Mouse (Mus musculus): Measurements from ENCODE around the gene Col5a3. TPM values are rescaled to one million over a fixed set of nuclear protein-coding genes. Genes with fewer than 3 reads are reported as not detected.
A peak's percentile ranks its signal among the peaks of the same experiment; 100 is the strongest.

The Col5a3 gene
- polyA plus RNA-seq, 1 experiment from 2014 or later, result 0.18 TPM

DNA sequence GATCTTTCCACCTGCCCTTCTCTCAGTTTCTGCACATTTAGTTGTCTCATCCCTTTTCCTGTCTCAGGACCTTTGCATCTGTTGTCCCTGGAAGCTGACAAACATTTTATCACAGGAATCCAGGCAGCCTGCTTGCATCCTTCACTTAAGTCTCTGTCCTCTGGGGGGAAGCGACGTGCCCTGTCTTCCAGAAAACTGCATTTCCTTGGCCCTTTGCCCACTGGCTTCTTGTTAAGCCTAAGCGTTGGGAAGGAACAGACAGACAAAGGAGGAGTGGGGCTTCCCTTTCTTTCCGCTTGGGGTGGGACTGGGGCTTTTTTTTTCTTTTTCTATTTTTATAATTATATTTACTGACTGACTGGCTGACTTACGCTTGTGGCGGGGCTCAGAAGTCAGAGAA, 85.4 kb downstream of the Col5a3 start:
- no peaks in the 10 kb centered on the region for H3K36me3 ChIP-seq (ENCODE audit: control insufficient read depth, insufficient read depth, low read length)
- DNase-seq (ENCODE audit: low spot score), result no peak

DNA sequence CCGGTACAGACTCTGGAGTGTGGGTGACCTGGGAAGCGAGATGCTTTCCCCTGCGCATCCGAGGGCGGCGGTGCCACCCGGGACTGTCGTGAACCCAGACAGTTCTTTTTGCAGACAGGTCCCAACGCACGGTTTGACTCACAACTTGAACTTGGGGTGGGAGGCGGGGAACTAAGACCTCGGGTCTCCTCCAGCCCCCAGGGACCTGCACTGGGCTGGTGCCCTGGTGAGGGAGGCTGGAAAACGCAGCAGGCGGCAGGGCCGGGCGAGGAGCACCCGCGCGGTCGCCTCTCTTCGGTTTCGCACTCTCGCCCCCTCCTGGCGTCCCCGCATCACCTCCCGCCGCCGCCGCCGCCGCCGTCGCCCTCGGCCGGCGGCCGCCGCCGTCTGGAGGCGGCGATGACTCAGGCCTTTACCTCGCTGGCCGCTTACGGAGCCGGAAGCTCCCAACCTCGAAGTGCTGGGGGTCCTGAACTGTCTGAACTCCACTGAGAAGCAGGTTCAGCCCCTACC, 87.2 kb downstream of the Col5a3 start:
- no peaks in the 10 kb centered on the region for H3K9me3 ChIP-seq (replicated peaks; ENCODE audit: control insufficient read depth, low read length)
- ATAC-seq (peak; percentile 67), DNase-seq (ENCODE audit: low spot score) (peak; percentile 63)
- H3K4me1 ChIP-seq (ENCODE audit: control insufficient read depth, insufficient read depth, low read length), result peaks cover 11% of the 10 kb centered on the region
- peak overlapping the region; percentile 99 for H3K4me2 ChIP-seq (ENCODE audit: low read length)
- peaks cover 18% of the 10 kb centered on the region for H3K27me3 ChIP-seq (replicated peaks; ENCODE audit: control insufficient read depth, insufficient read depth, low read length)
- WGBS, result under 1% methylated on average over 46 of the region's 46 CpGs
- H3K4me3 ChIP-seq (ENCODE audit: low read depth, low read length), result peak overlapping the region; percentile 51
- H3K36me3 ChIP-seq (ENCODE audit: control insufficient read depth, insufficient read depth, low read length), result no peaks in the 10 kb centered on the region
- no peak overlapping the region for H3K27ac ChIP-seq (ENCODE audit: low read depth, low read length)
- peak overlapping the region; percentile 73 for H3K9ac ChIP-seq (ENCODE audit: low read length)

More for the DNA sequence above, 85.4 kb downstream of the Col5a3 start:
- WGBS, result 39% methylated on average over 6 of the region's 6 CpGs
- H3K27me3 ChIP-seq (replicated peaks; ENCODE audit: control insufficient read depth, insufficient read depth, low read length), result peaks cover 18% of the 10 kb centered on the region
- no peaks in the 10 kb centered on the region for H3K9me3 ChIP-seq (replicated peaks; ENCODE audit: control insufficient read depth, low read length)
- no peak overlapping the region for H3K4me2 ChIP-seq (ENCODE audit: low read length)
- H3K9ac ChIP-seq (ENCODE audit: low read length), result no peak overlapping the region
- H3K4me1 ChIP-seq (ENCODE audit: control insufficient read depth, insufficient read depth, low read length), result peaks cover 11% of the 10 kb centered on the region
- no peak for ATAC-seq
- H3K4me3 ChIP-seq (ENCODE audit: low read depth, low read length), result no peak overlapping the region
- no peak overlapping the region for H3K27ac ChIP-seq (ENCODE audit: low read depth, low read length)

DNA sequence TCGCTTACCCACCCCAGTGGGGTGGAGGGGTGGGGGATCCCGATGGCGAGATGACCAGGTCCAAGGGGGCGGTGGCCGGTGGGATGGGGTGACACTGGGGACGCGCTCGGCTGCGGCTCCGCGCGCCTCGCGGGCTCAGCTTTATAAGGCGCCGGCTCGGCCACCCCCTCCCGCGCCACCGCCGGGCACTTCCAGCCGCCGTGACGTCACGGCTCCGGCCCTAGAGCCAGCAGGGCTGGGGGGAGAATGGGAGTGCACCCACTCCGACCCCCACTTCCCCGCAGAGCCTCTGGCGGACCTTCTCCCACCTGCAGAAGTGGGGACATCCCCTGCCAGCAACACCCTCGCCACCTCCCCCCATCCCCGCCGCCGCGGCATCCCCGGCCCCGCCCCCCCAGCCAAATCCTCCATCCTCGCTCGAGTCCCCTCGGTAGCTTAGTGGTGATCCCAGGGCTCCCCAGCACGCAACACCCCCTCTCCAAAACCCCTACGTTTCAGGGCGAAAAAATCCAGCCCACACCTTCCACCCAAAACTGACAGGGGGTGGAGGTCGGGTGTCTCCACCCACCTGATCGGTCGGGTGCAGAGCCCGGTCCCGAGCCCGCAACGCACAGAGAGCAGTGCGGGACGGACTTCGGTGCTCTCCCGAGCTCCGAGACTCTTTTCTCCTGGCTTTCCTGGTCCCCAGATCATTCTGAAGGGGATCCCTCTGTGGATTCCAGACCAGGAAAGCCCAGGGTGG, 87.8 kb downstream of the Col5a3 start:
- Histone ChIP-seq H3K4me1 (ENCODE audit: control insufficient read depth, insufficient read depth, low read length) (peaks cover 11% of the 10 kb centered on the region), H3K9me3 (replicated peaks; ENCODE audit: control insufficient read depth, low read length) (no peaks in the 10 kb centered on the region), H3K4me2 (ENCODE audit: low read length) (peak overlapping the region; percentile 99), H3K27me3 (replicated peaks; ENCODE audit: control insufficient read depth, insufficient read depth, low read length) (peaks cover 18% of the 10 kb centered on the region), H3K4me3 (ENCODE audit: low read depth, low read length) (peak overlapping the region; percentile 51), H3K36me3 (ENCODE audit: control insufficient read depth, insufficient read depth, low read length) (no peaks in the 10 kb centered on the region), H3K27ac (ENCODE audit: low read depth, low read length) (no peak overlapping the region), H3K9ac (ENCODE audit: low read length) (peak overlapping the region; percentile 73)
- under 1% methylated on average over 47 of the region's 54 CpGs for WGBS
- ATAC-seq (peak; percentile 43), DNase-seq (ENCODE audit: low spot score) (peak; percentile 60)

DNA sequence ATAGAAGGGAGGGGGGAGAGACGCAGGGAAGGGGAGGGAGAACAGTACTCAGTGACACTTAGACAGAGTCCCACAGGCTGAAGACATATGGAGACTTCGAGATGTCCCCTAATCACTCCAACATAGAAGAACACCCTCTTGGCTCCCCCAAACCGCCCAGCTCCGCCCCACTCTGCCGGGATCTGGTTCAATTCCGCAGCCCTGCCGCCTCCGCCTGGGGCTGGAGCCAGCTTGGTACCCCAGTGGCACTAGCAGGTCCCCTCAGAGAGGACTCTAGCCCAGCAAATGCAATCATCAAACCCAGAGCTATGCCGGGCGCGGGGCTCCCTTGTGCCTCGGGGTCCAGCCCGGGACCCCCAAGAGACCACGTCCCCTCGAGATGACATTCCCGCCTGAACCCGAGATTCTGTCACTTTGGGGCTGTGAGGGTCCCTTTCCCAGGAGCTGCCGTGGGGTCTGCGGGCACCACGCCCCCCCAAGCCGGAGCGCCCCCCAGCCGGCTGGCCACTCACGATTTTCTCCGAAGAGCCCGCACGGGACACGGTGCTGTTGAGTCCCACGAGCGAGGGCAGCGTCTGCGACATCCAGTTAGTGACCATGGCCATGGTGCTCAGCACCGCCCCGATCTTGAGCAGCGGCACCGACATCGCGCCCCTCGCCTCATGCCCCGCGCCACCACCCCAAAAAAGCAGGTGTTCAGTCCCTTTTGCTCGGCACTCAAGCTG, 88.6 kb downstream of the Col5a3 start:
- H3K4me1 ChIP-seq (ENCODE audit: control insufficient read depth, insufficient read depth, low read length), result peaks cover 11% of the 10 kb centered on the region
- H3K9ac ChIP-seq (ENCODE audit: low read length), result peak overlapping the region; percentile 73
- 1% methylated on average over 41 of the region's 42 CpGs for WGBS
- H3K9me3 ChIP-seq (replicated peaks; ENCODE audit: control insufficient read depth, low read length), result no peaks in the 10 kb centered on the region
- no peak overlapping the region for H3K27ac ChIP-seq (ENCODE audit: low read depth, low read length)
- H3K4me2 ChIP-seq (ENCODE audit: low read length), result peak overlapping the region; percentile 99
- H3K36me3 ChIP-seq (ENCODE audit: control insufficient read depth, insufficient read depth, low read length), result no peaks in the 10 kb centered on the region
- ATAC-seq (peak; percentile 21; the same call in 1 of the 2 replicates), DNase-seq (ENCODE audit: low spot score) (no peak)
- H3K27me3 ChIP-seq (replicated peaks; ENCODE audit: control insufficient read depth, insufficient read depth, low read length), result peaks cover 18% of the 10 kb centered on the region
- peak overlapping the region; percentile 51 for H3K4me3 ChIP-seq (ENCODE audit: low read depth, low read length)

DNA sequence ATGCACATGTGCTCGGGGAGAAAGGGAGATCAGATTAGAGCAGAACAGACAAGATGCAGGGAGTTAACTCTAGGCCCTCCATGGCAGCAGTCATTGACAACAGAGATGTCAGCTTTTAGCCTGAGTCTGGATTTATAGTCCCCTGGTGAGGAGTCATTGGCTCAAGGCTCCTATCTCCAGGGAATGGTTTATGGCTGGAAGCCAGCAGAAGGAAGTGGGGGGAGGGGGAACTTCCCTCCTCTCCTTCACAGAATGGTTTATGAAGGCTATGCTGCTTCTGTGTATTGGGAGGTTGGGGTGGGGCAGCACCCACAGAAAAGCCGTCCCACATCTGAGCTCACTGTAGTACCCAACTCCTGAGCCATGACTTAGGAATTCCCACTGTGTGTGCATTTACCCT, 93.3 kb downstream of the Col5a3 start:
- Histone ChIP-seq H3K27ac (ENCODE audit: low read depth, low read length) (no peak overlapping the region), H3K9me3 (replicated peaks; ENCODE audit: control insufficient read depth, low read length) (no peaks in the 10 kb centered on the region), H3K27me3 (replicated peaks; ENCODE audit: control insufficient read depth, insufficient read depth, low read length) (peaks cover 4% of the 10 kb centered on the region), H3K4me2 (ENCODE audit: low read length) (no peak overlapping the region), H3K36me3 (ENCODE audit: control insufficient read depth, insufficient read depth, low read length) (no peaks in the 10 kb centered on the region), H3K4me3 (ENCODE audit: low read depth, low read length) (no peak overlapping the region), H3K9ac (ENCODE audit: low read length) (no peak overlapping the region), H3K4me1 (ENCODE audit: control insufficient read depth, insufficient read depth, low read length) (peaks cover 7% of the 10 kb centered on the region)
- ATAC-seq, result no peak
- no peak for DNase-seq (ENCODE audit: low spot score)
- 93% methylated on average over 2 of the region's 2 CpGs for WGBS

Other genes with a start within 250 kb of the Col5a3 start
- 34.4 and 45.5 TPM in 2 replicates for gene Zfp846, start 233.8 kb downstream of the Col5a3 start, polyA plus RNA-seq (2014; fragmentation: Nextera tagmentation; extraction: Ambion mirVana)
- 468 and 550 TPM in 2 replicates for gene Ubl5, start 172.2 kb downstream of the Col5a3 start, polyA plus RNA-seq (2014; fragmentation: Nextera tagmentation; extraction: Ambion mirVana)
- gene Fbxl12, start 170.3 kb downstream of the Col5a3 start, polyA plus RNA-seq (2014; fragmentation: Nextera tagmentation; extraction: Ambion mirVana), result 10.3 and 12.5 TPM in 2 replicates
- gene Pin1, start 163.0 kb downstream of the Col5a3 start, polyA plus RNA-seq (2014; fragmentation: Nextera tagmentation; extraction: Ambion mirVana), result 69.2 and 73.3 TPM in 2 replicates
- gene Olfm2, start 68.7 kb downstream of the Col5a3 start, polyA plus RNA-seq (2014; fragmentation: Nextera tagmentation; extraction: Ambion mirVana), result 88.7 and 113 TPM in 2 replicates
- not detected in 2 replicates for gene Rdh8, start 3.4 kb upstream of the Col5a3 start, polyA plus RNA-seq (2014; fragmentation: Nextera tagmentation; extraction: Ambion mirVana)
- gene A230050P20Rik, start 53.6 kb upstream of the Col5a3 start, polyA plus RNA-seq (2014; fragmentation: Nextera tagmentation; extraction: Ambion mirVana), result 0.62 and 1.2 TPM in 2 replicates
- gene Angptl6, start 64.7 kb upstream of the Col5a3 start, polyA plus RNA-seq (2014; fragmentation: Nextera tagmentation; extraction: Ambion mirVana), result 15.5 TPM in 2 replicates
- gene Ppan, start 73.1 kb upstream of the Col5a3 start, polyA plus RNA-seq (2014; fragmentation: Nextera tagmentation; extraction: Ambion mirVana), result 44.1 and 49.6 TPM in 2 replicates
- gene Eif3g, start 83.6 kb upstream of the Col5a3 start, polyA plus RNA-seq (2014; fragmentation: Nextera tagmentation; extraction: Ambion mirVana), result 264 and 269 TPM in 2 replicates
- gene Dnmt1, start 144.8 kb upstream of the Col5a3 start, polyA plus RNA-seq (2014; fragmentation: Nextera tagmentation; extraction: Ambion mirVana), result 51.1 and 52.1 TPM in 2 replicates
- gene S1pr2, start 161.7 kb upstream of the Col5a3 start, polyA plus RNA-seq (2014; fragmentation: Nextera tagmentation; extraction: Ambion mirVana), result 5.9 and 7.8 TPM in 2 replicates
- 118 and 129 TPM in 2 replicates for gene Mrpl4, start 187.7 kb upstream of the Col5a3 start, polyA plus RNA-seq (2014; fragmentation: Nextera tagmentation; extraction: Ambion mirVana)
- 2.6 and 3.5 TPM in 2 replicates for gene Icam1, start 200.9 kb upstream of the Col5a3 start, polyA plus RNA-seq (2014; fragmentation: Nextera tagmentation; extraction: Ambion mirVana)
- not detected in 2 replicates for gene Icam4, start 214.3 kb upstream of the Col5a3 start, polyA plus RNA-seq (2014; fragmentation: Nextera tagmentation; extraction: Ambion mirVana)
- gene Icam5, start 217.0 kb upstream of the Col5a3 start, polyA plus RNA-seq (2014; fragmentation: Nextera tagmentation; extraction: Ambion mirVana), result 0.63 and 1.0 TPM in 2 replicates